Mouse (Mus musculus): ENCODE measurements around the gene Pld3. TPM values are rescaled to one million over a fixed set of nuclear protein-coding genes. Genes with fewer than 3 reads are reported as not detected.

The Pld3 gene
- total RNA-seq, 2 experiments from 2014 or later = 106 to 146 TPM

GRCm38 (mm10) chr7:27486770-27487697 lies 66.0 kb downstream of the Pld3 start, which contains the start of gene Sertad1:
Sertad1 (plus strand) TSS chr7:27486910.
- DNase-seq = peak; percentile 100

- peak; percentile 46 to 57 for DNase-seq
These were observed 66.8 kb downstream of the Pld3 start for GRCm38 (mm10) chr7:27486102-27486769.

- DNase-seq = no peak
These were observed 69.2 kb downstream of the Pld3 start for GRCm38 (mm10) chr7:27483860-27484259.

Other genes with a start within 250 kb of the Pld3 start
- gene Ltbp4, start 215.5 kb downstream of the Pld3 start, total RNA-seq (2021) = 10 to 100 TPM; 77.8 to 94.6 TPM
- 10 to 100 TPM; 22.3 TPM for gene Shkbp1, start 197.2 kb downstream of the Pld3 start, total RNA-seq (2021)
- gene Gm20479, start 195.8 kb downstream of the Pld3 start, total RNA-seq (2021) = 1 to 10 TPM in 1 of 2 experiments, not detected in 1; 6.1 TPM
- under 1 TPM; 0.59 to 0.83 TPM for gene Sptbn4, start 105.5 kb downstream of the Pld3 start, total RNA-seq (2021)
- 10 to 100 TPM; 42.4 to 45.6 TPM for gene Blvrb, start 105.2 kb downstream of the Pld3 start, total RNA-seq (2021)
- gene Sertad3, start 79.5 kb downstream of the Pld3 start, total RNA-seq (2021) = 10 to 100 TPM; 15.9 to 16.3 TPM
- 10 to 100 TPM; 30.0 to 38.4 TPM for gene Sertad1, start 66.3 kb downstream of the Pld3 start, total RNA-seq (2021)
- 1 to 10 TPM; 2.1 to 3.2 TPM for gene Prx, start 53.9 kb downstream of the Pld3 start, total RNA-seq (2021)
- under 1 TPM; 0.23 to 0.26 TPM for gene Hipk4, start 30.0 kb downstream of the Pld3 start, total RNA-seq (2021)
- gene 2310022A10Rik, start within 50 bp of the Pld3 start, total RNA-seq (2021) = 10 to 100 TPM; 15.0 to 15.8 TPM
- gene Akt2, start 38.3 kb upstream of the Pld3 start, total RNA-seq (2021) = 100 to 1,000 TPM; 201 to 243 TPM
- under 1 TPM in 1 of 2 experiments, not detected in 1; 0.13 TPM for gene Ttc9b, start 100.7 kb upstream of the Pld3 start, total RNA-seq (2021)
- gene Map3k10, start 121.4 kb upstream of the Pld3 start, total RNA-seq (2021) = 10 to 100 TPM; 29.6 to 32.0 TPM
- 1 to 10 TPM; 1.2 to 2.3 TPM for gene Zfp607b, start 136.1 kb upstream of the Pld3 start, total RNA-seq (2021)
- gene Zfp60, start 178.2 kb upstream of the Pld3 start, total RNA-seq (2021) = 10 to 100 TPM; 13.2 to 14.5 TPM